Mouse (Mus musculus) bone marrow, adult 2 months (tissue): Measurements from ENCODE around the gene Ifi35.

Experiments used
- CTCF ChIP-seq: fragments of 200-500 bp; IDR thresholded peaks from 2 replicates; pipeline ENCODE4 v1.5.1; 2011; ENCODE audit warnings: low read length, control low read depth; ENCODE audit not compliant: control insufficient read depth, insufficient read depth
- POLR2A ChIP-seq: fragments of 200-500 bp; IDR thresholded peaks from 2 replicates; pipeline ENCODE4 v1.6.1; 2011; ENCODE audit warnings: low read depth, mild to moderate bottlenecking, control low read depth, low read length, borderline replicate concordance; ENCODE audit not compliant: control insufficient read depth

DNA sequence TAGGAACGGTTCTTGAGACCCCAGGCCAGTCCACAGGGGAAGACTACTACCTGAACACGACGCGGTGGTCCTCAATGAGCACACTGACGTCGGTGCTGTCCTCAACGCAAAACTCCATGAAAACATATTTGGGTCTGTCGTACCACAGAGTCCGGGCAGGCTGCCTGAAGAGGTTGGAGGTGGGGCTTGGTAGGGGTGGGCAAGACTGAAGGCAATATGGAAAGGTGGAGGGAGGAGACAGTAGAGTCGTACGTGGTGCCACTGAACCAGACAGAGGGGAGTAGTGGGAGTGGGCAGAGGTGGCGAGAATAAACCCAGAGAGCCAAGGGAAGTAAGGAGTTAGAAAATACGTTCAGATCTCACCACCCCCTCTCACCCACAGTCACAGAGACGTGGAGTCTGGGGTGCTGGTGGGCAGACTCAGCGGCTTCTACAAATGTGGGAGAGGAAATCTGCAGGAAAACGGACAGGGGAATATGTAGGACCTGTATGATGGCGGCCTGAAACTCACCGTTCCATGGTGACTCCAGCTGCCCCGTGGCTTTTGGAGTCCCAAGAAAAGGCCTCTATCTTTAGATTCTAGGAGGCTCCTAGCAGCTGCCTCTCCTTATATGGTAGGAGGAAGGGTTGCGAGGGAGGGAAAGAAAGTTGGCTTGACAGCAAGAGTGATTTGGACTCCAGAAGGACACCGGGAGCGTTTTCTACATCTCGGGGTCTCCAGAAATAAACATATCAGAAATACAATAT, 23.9 kb upstream of the Ifi35 start, which contains the start of gene Gm27029:
- no peak for TF ChIP-seq CTCF
- TF ChIP-seq POLR2A: no peak
